Mouse (Mus musculus): ENCODE measurements around the gene Cyp4a10. TPM values are rescaled to one million over a fixed set of nuclear protein-coding genes. Genes with fewer than 3 reads are reported as not detected.

The Cyp4a10 gene
- total RNA-seq, 1 experiment from 2014 or later: not detected

Other genes with a start within 250 kb of the Cyp4a10 start
- not detected in 2 replicates for gene Cyp4a12a, start 219.2 kb upstream of the Cyp4a10 start, total RNA-seq (2017)
- gene Cyp4a12b, start 106.6 kb upstream of the Cyp4a10 start, total RNA-seq (2017): not detected in 2 replicates
- gene Cyp4a30b, start 65.7 kb upstream of the Cyp4a10 start, total RNA-seq (2017): not detected in 2 replicates
- gene Cyp4a14, start 22.1 kb upstream of the Cyp4a10 start, total RNA-seq (2017): not detected in 2 replicates
- gene Cyp4a31, start 45.4 kb downstream of the Cyp4a10 start, total RNA-seq (2017): not detected in 2 replicates
- not detected in 2 replicates for gene Cyp4a32, start 82.7 kb downstream of the Cyp4a10 start, total RNA-seq (2017)
- 0.14 and 2.9 TPM in 2 replicates for gene Cyp4b1, start 129.5 kb downstream of the Cyp4a10 start, total RNA-seq (2017)
- gene Efcab14, start 219.5 kb downstream of the Cyp4a10 start, total RNA-seq (2017): 32.8 and 48.6 TPM in 2 replicates